Mouse (Mus musculus) ES-E14 (cell line): ENCODE measurements around the gene Tmx2. TPM values are rescaled to one million over a fixed set of nuclear protein-coding genes. Genes with fewer than 3 reads are reported as not detected.

Experiments
- DNase-seq: peaks from one replicate; pipeline ENCODE4 v3.0.0-alpha.2; 2013; ENCODE audit warnings: low read depth, low spot score
- H3K27ac ChIP-seq: 2 replicates; pipeline ENCODE4 v1.5.1; 2012; ENCODE audit warnings: low read depth, mild to moderate bottlenecking, low read length, moderate library complexity, mixed read lengths; ENCODE audit not compliant: poor library complexity, insufficient read depth, severe bottlenecking
- H3K36me3 ChIP-seq: 2 replicates; pipeline ENCODE4 v1.6.1; 2012; ENCODE audit warnings: mild to moderate bottlenecking, low read length, moderate library complexity, mixed read lengths; ENCODE audit not compliant: control insufficient read depth, poor library complexity, insufficient read depth, severe bottlenecking
- H3K4me1 ChIP-seq, 2 experiments: fragments of 150-350 bp in 1 of 2; sonication (generic) in 1 of 2; 2 replicates each; pipeline ENCODE4 v1.6.1; 2012; ENCODE audit warnings: low read length in 2 of 2, mild to moderate bottlenecking in 1 of 2, mixed read lengths in 1 of 2; ENCODE audit not compliant: control insufficient read depth in 2 of 2, insufficient read depth in 2 of 2, poor library complexity in 1 of 2
- H3K4me3 ChIP-seq, 2 experiments: fragments of 150-350 bp in 1 of 2; sonication (generic) in 1 of 2; 2 replicates each; pipeline ENCODE4 v1.5.1; 2012; ENCODE audit warnings: low read length in 2 of 2, low read depth in 1 of 2, mild to moderate bottlenecking in 1 of 2, mixed read lengths in 1 of 2; ENCODE audit not compliant: insufficient read depth in 1 of 2, poor library complexity in 1 of 2, severe bottlenecking in 1 of 2
- H3K9ac ChIP-seq: 2 replicates; pipeline ENCODE4 v1.6.1; 2012; ENCODE audit warnings: low read depth, mild to moderate bottlenecking, low read length, mixed read lengths; ENCODE audit not compliant: poor library complexity, insufficient read depth, severe bottlenecking
- H3K9me3 ChIP-seq: fragments of 150-350 bp; sonication (generic); 2 replicates; pipeline ENCODE4 v1.6.1; 2012; ENCODE audit warnings: low read depth, mild to moderate bottlenecking, low read length; ENCODE audit not compliant: control insufficient read depth, insufficient read depth
- CHD2 ChIP-seq: IDR thresholded peaks from 2 replicates; pipeline ENCODE4 v1.6.1; 2014; ENCODE audit warnings: mild to moderate bottlenecking, low read depth, low read length, inconsistent platforms
- HCFC1 ChIP-seq: IDR thresholded peaks from 2 replicates; pipeline ENCODE4 v1.6.1; 2012; ENCODE audit warnings: low read length, inconsistent platforms, borderline replicate concordance; ENCODE audit not compliant: insufficient read depth
- MAFK ChIP-seq: IDR thresholded peaks from 2 replicates; pipeline ENCODE4 v1.6.1; 2014; ENCODE audit warnings: mild to moderate bottlenecking, low read depth, low read length, inconsistent platforms; ENCODE audit not compliant: insufficient read depth
- ZC3H11A ChIP-seq: IDR thresholded peaks from 2 replicates; pipeline ENCODE4 v1.6.1; 2012; ENCODE audit warnings: low read depth, mild to moderate bottlenecking, inconsistent platforms, low read length, borderline replicate concordance
- ZNF384 ChIP-seq: IDR thresholded peaks from 2 replicates; pipeline ENCODE4 v1.6.1; 2012; ENCODE audit warnings: low read depth, low read length, inconsistent platforms
- in situ Hi-C, 2 experiments: fragments of 600-800 bp; cut with MboI; formaldehyde crosslinking; loops; one replicate each; pipeline ENCODE4 v1.15.1; 2025; ENCODE audit warnings: low sequenced_read_pairs in 2 of 2, inconsistent platforms in 1 of 2; ENCODE audit not compliant: unreplicated experiment in 2 of 2
- total RNA-seq: library from RNA; depleted of rRNA; stranded (reverse); fragments of 300-350 nt; gene quantifications from 2 replicates; pipeline ENCODE4 v1.2.3, GENCODE M21; 2012

Gene Tmx2
- total RNA-seq, 1 experiment, result 160 TPM

- Histone ChIP-seq H3K9me3 (no peaks in the 10 kb centered on the region), H3K36me3 (0 out of 2 replicates have a peak, but pooled peaks cover 2% of the 10 kb centered on the region), H3K4me1 (peaks cover 2 to 4% of the 10 kb centered on the region in 2 experiments; a peak in 3 of 4 replicates), H3K4me3 (peak overlapping the region; percentile 4 to 89; a peak in 3 of 4 replicates), H3K9ac (no peak overlapping the region), H3K27ac (no peak overlapping the region)
- DNase-seq, result no peak
- no peak for TF ChIP-seq MAFK
- TF ChIP-seq ZC3H11A, result no peak
- in situ Hi-C loops, result no loop called here
Measured at GRCm38 (mm10) chr2:84648369-84648768, 30.6 kb downstream of the Tmx2 start.

GRCm38 (mm10) chr2:84647051-84647568 is 31.8 kb downstream of the Tmx2 start:
- H3K9ac ChIP-seq, result no peak overlapping the region
- TF ChIP-seq ZNF384 (no peak), HCFC1 (no peak), MAFK (no peak), CHD2 (no peak), ZC3H11A (no peak)
- H3K36me3 ChIP-seq, result 0 out of 2 replicates have a peak, but pooled peaks cover 2% of the 10 kb centered on the region
- no peak for DNase-seq
- peaks cover 2 to 4% of the 10 kb centered on the region in 2 experiments; a peak in 3 of 4 replicates for H3K4me1 ChIP-seq
- no peak overlapping the region for H3K27ac ChIP-seq
- in situ Hi-C loops, result no loop called here
- no peaks in the 10 kb centered on the region for H3K9me3 ChIP-seq
- no peak overlapping the region for H3K4me3 ChIP-seq

- in situ Hi-C loops, result no loop called here
- DNase-seq, result no peak
- H3K9me3 ChIP-seq, result no peaks in the 10 kb centered on the region
- H3K36me3 ChIP-seq, result 0 out of 2 replicates have a peak, but pooled peaks cover 2% of the 10 kb centered on the region
- H3K4me1 ChIP-seq, result peaks cover 2 to 4% of the 10 kb centered on the region in 2 experiments; a peak in 3 of 4 replicates
- H3K27ac ChIP-seq, result no peak overlapping the region
- no peak overlapping the region for H3K9ac ChIP-seq
- no peak overlapping the region for H3K4me3 ChIP-seq
- TF ChIP-seq HCFC1 (no peak), CHD2 (no peak), ZNF384 (no peak), MAFK (no peak), ZC3H11A (no peak)
Measured at GRCm38 (mm10) chr2:84646138-84646537, 32.8 kb downstream of the Tmx2 start.

- no peak overlapping the region for H3K27ac ChIP-seq
- no peaks in the 10 kb centered on the region for H3K9me3 ChIP-seq
- H3K9ac ChIP-seq, result no peak overlapping the region
- in situ Hi-C loops, result no loop called here
- H3K36me3 ChIP-seq, result no peaks in the 10 kb centered on the region
- no peak overlapping the region for H3K4me3 ChIP-seq
- DNase-seq, result no peak
- TF ChIP-seq ZC3H11A (no peak), CHD2 (no peak), HCFC1 (no peak), ZNF384 (no peak), MAFK (no peak)
- peaks cover 3 to 17% of the 10 kb centered on the region in 2 experiments for H3K4me1 ChIP-seq
Measured at GRCm38 (mm10) chr2:84640833-84641232, 38.1 kb downstream of the Tmx2 start.
